Mouse (Mus musculus) forebrain, embryonic 15.5 days (tissue): ENCODE measurements around the gene Bach2. TPM values are rescaled to one million over a fixed set of nuclear protein-coding genes. Genes with fewer than 3 reads are reported as not detected.

Experiments
- ATAC-seq: fragments of 200-750 bp; cut with Nextera tagmentation; replicated peaks from 2 replicates; pipeline ENCODE4 v1.8.0; 2017; ENCODE audit warnings: mild to moderate bottlenecking, moderate TSS enrichment, moderate library complexity
- H3K27ac ChIP-seq: fragments of 300-500 bp; sonication (generic); replicated peaks from 2 replicates; pipeline ENCODE4 v1.5.1; 2015; ENCODE audit warnings: mild to moderate bottlenecking, inconsistent platforms
- H3K27me3 ChIP-seq: fragments of 300-500 bp; sonication (generic); 2 replicates; pipeline ENCODE4 v1.6.1; 2015; ENCODE audit warnings: inconsistent platforms
- H3K36me3 ChIP-seq: fragments of 300-500 bp; sonication (generic); 2 replicates; pipeline ENCODE4 v1.6.1; 2015; ENCODE audit warnings: mild to moderate bottlenecking, inconsistent platforms
- H3K4me1 ChIP-seq: fragments of 300-500 bp; sonication (generic); 2 replicates; pipeline ENCODE4 v1.6.1; 2015; ENCODE audit warnings: inconsistent platforms
- H3K4me2 ChIP-seq: fragments of 300-500 bp; sonication (generic); replicated peaks from 2 replicates; pipeline ENCODE4 v1.6.1; 2015; ENCODE audit warnings: mild to moderate bottlenecking, inconsistent platforms
- H3K4me3 ChIP-seq: fragments of 300-500 bp; sonication (generic); 2 replicates; pipeline ENCODE4 v1.5.1; 2015; ENCODE audit warnings: mild to moderate bottlenecking, inconsistent platforms
- H3K9ac ChIP-seq: fragments of 300-500 bp; sonication (generic); replicated peaks from 2 replicates; pipeline ENCODE4 v1.6.1; 2015; ENCODE audit warnings: mild to moderate bottlenecking, inconsistent platforms
- H3K9me3 ChIP-seq: fragments of 300-500 bp; sonication (generic); 2 replicates; pipeline ENCODE4 v1.6.1; 2016; ENCODE audit warnings: inconsistent platforms
- WGBS: fragments of 180-500 bp; shearing (Covaris S2); methylation state at CpG from one replicate; pipeline ENCODE4 v1.1.7; 2015; ENCODE audit warnings: mixed read lengths; 5-methylcytosine and 5-hydroxymethylcytosine counted together
- polyA plus RNA-seq: library from polyadenylated mRNA; unstranded; fragments of >200 nt; fragmentation: Nextera tagmentation; extraction: Ambion mirVana; gene quantifications from 2 replicates; pipeline ENCODE4 v1.2.1, GENCODE M21; 2015

Gene Bach2
- polyA plus RNA-seq, 1 experiment from 2014 or later: 34.9 TPM

- peaks cover 51% of the 10 kb centered on the region for H3K4me1 ChIP-seq
- H3K27ac ChIP-seq: no peak overlapping the region
- no peak overlapping the region for H3K4me2 ChIP-seq
- H3K9me3 ChIP-seq: no peaks in the 10 kb centered on the region
- WGBS: 41% methylated on average over 2 of the region's 2 CpGs
- no peak overlapping the region for H3K9ac ChIP-seq
- H3K27me3 ChIP-seq: no peaks in the 10 kb centered on the region
- no peak overlapping the region for H3K4me3 ChIP-seq
- no peak for ATAC-seq
- H3K36me3 ChIP-seq: no peaks in the 10 kb centered on the region
Measured at GRCm38 (mm10) chr4:32524282-32524681, 285.7 kb downstream of the Bach2 start.

- Histone ChIP-seq H3K4me3 (no peak overlapping the region), H3K9me3 (no peaks in the 10 kb centered on the region), H3K27ac (no peak overlapping the region), H3K4me2 (no peak overlapping the region), H3K9ac (no peak overlapping the region), H3K4me1 (peaks cover 51% of the 10 kb centered on the region), H3K27me3 (no peaks in the 10 kb centered on the region), H3K36me3 (no peaks in the 10 kb centered on the region)
- WGBS: 76% methylated on average over 5 of the region's 5 CpGs
- ATAC-seq: no peak
Measured at GRCm38 (mm10) chr4:32525000-32525399, 286.4 kb downstream of the Bach2 start.

- Histone ChIP-seq H3K9ac (no peak overlapping the region), H3K36me3 (no peaks in the 10 kb centered on the region), H3K4me1 (peaks cover 53% of the 10 kb centered on the region), H3K4me3 (no peak overlapping the region), H3K27ac (no peak overlapping the region), H3K27me3 (no peaks in the 10 kb centered on the region), H3K4me2 (no peak overlapping the region), H3K9me3 (no peaks in the 10 kb centered on the region)
- 64% methylated on average over 9 of the region's 9 CpGs for WGBS
- no peak for ATAC-seq
Measured at GRCm38 (mm10) chr4:32526228-32526836, 287.7 kb downstream of the Bach2 start.

- Histone ChIP-seq H3K4me3 (no peak overlapping the region), H3K4me1 (peaks cover 62% of the 10 kb centered on the region), H3K4me2 (no peak overlapping the region), H3K9ac (no peak overlapping the region), H3K9me3 (no peaks in the 10 kb centered on the region), H3K27me3 (no peaks in the 10 kb centered on the region), H3K36me3 (no peaks in the 10 kb centered on the region), H3K27ac (peak overlapping the region; percentile 88)
- WGBS: 67% methylated on average over 17 of the region's 17 CpGs
- no peak for ATAC-seq
Measured at GRCm38 (mm10) chr4:32529443-32529995, 290.9 kb downstream of the Bach2 start.

GRCm38 (mm10) chr4:32530421-32530920, 291.9 kb downstream of the Bach2 start:
- ATAC-seq: no peak
- H3K36me3 ChIP-seq: no peaks in the 10 kb centered on the region
- peak overlapping the region; percentile 88 for H3K27ac ChIP-seq
- H3K4me1 ChIP-seq: peaks cover 61% of the 10 kb centered on the region
- peak overlapping the region; percentile 41 for H3K4me2 ChIP-seq
- H3K9ac ChIP-seq: peak overlapping the region; percentile 24
- H3K27me3 ChIP-seq: no peaks in the 10 kb centered on the region
- WGBS: 14% methylated on average over 9 of the region's 9 CpGs
- H3K4me3 ChIP-seq: peak overlapping the region; percentile 16
- no peaks in the 10 kb centered on the region for H3K9me3 ChIP-seq

- H3K4me1 ChIP-seq: peaks cover 57% of the 10 kb centered on the region
- H3K27me3 ChIP-seq: no peaks in the 10 kb centered on the region
- peak overlapping the region; percentile 24 for H3K9ac ChIP-seq
- H3K4me3 ChIP-seq: peak overlapping the region; percentile 16
- H3K4me2 ChIP-seq: peak overlapping the region; percentile 41
- peak; percentile 87 for ATAC-seq
- H3K27ac ChIP-seq: peak overlapping the region; percentile 88
- 5% methylated on average over 28 of the region's 28 CpGs for WGBS
- no peaks in the 10 kb centered on the region for H3K36me3 ChIP-seq
- H3K9me3 ChIP-seq: no peaks in the 10 kb centered on the region
Measured at GRCm38 (mm10) chr4:32530921-32531846, 292.6 kb downstream of the Bach2 start.

GRCm38 (mm10) chr4:32532079-32532478, 293.5 kb downstream of the Bach2 start:
- WGBS: 37% methylated on average over 8 of the region's 8 CpGs
- no peaks in the 10 kb centered on the region for H3K9me3 ChIP-seq
- H3K4me1 ChIP-seq: peaks cover 58% of the 10 kb centered on the region
- H3K9ac ChIP-seq: peak overlapping the region; percentile 24; the same call in 1 of the 2 replicates
- no peaks in the 10 kb centered on the region for H3K27me3 ChIP-seq
- peak overlapping the region; percentile 88 for H3K27ac ChIP-seq
- no peak for ATAC-seq
- no peak overlapping the region for H3K4me3 ChIP-seq
- H3K4me2 ChIP-seq: peak overlapping the region; percentile 41
- H3K36me3 ChIP-seq: no peaks in the 10 kb centered on the region

- no peaks in the 10 kb centered on the region for H3K27me3 ChIP-seq
- ATAC-seq: no peak
- peaks cover 72% of the 10 kb centered on the region for H3K4me1 ChIP-seq
- no peaks in the 10 kb centered on the region for H3K9me3 ChIP-seq
- no peak overlapping the region for H3K9ac ChIP-seq
- no peaks in the 10 kb centered on the region for H3K36me3 ChIP-seq
- 48% methylated on average over 7 of the region's 7 CpGs for WGBS
- no peak overlapping the region for H3K4me2 ChIP-seq
- no peak overlapping the region for H3K4me3 ChIP-seq
- H3K27ac ChIP-seq: peak overlapping the region; percentile 88
Measured at GRCm38 (mm10) chr4:32533735-32534134, 295.1 kb downstream of the Bach2 start.

GRCm38 (mm10) chr4:32535626-32536025, 297.0 kb downstream of the Bach2 start:
- no peak for ATAC-seq
- Histone ChIP-seq H3K9me3 (no peaks in the 10 kb centered on the region), H3K4me1 (peaks cover 64% of the 10 kb centered on the region), H3K36me3 (no peaks in the 10 kb centered on the region), H3K9ac (no peak overlapping the region), H3K27ac (no peak overlapping the region), H3K27me3 (no peaks in the 10 kb centered on the region), H3K4me2 (no peak overlapping the region), H3K4me3 (no peak overlapping the region)
- WGBS: 90% methylated on average over 7 of the region's 7 CpGs

- ATAC-seq: no peak; the same call in 1 of the 2 replicates
- H3K4me1 ChIP-seq: peaks cover 50% of the 10 kb centered on the region
- no peak overlapping the region for H3K4me3 ChIP-seq
- H3K36me3 ChIP-seq: no peaks in the 10 kb centered on the region
- H3K27ac ChIP-seq: peak overlapping the region; percentile 7; the same call in 1 of the 2 replicates
- H3K4me2 ChIP-seq: no peak overlapping the region
- no peaks in the 10 kb centered on the region for H3K27me3 ChIP-seq
- no peaks in the 10 kb centered on the region for H3K9me3 ChIP-seq
- 66% methylated on average over 8 of the region's 8 CpGs for WGBS
- H3K9ac ChIP-seq: no peak overlapping the region
Measured at GRCm38 (mm10) chr4:32536870-32537508, 298.4 kb downstream of the Bach2 start.

GRCm38 (mm10) chr4:32538088-32538487, 299.5 kb downstream of the Bach2 start:
- H3K4me2 ChIP-seq: no peak overlapping the region
- no peaks in the 10 kb centered on the region for H3K9me3 ChIP-seq
- no peak overlapping the region for H3K9ac ChIP-seq
- peaks cover 39% of the 10 kb centered on the region for H3K4me1 ChIP-seq
- 3% methylated on average over 5 of the region's 5 CpGs for WGBS
- peak overlapping the region; percentile 72 for H3K27ac ChIP-seq
- no peaks in the 10 kb centered on the region for H3K27me3 ChIP-seq
- ATAC-seq: peak; percentile 82
- H3K36me3 ChIP-seq: no peaks in the 10 kb centered on the region
- no peak overlapping the region for H3K4me3 ChIP-seq
